Mouse (Mus musculus) granulocyte monocyte progenitor cell, adult 5-6 weeks (primary cell): ENCODE data around the gene Dpf1. TPM values are rescaled to one million over a fixed set of nuclear protein-coding genes. Genes with fewer than 3 reads are reported as not detected.

ENCODE experiments used
- ATAC-seq: replicated peaks from 2 replicates; pipeline ENCODE4 v1.8.0; 2016; ENCODE audit warnings: mild to moderate bottlenecking, moderate TSS enrichment, inconsistent platforms; ENCODE audit not compliant: poor library complexity, severe bottlenecking
- total RNA-seq, 2 experiments: library from RNA; stranded (forward) in 1 of 2; stranded (reverse) in 1 of 2; fragments of 200-712, 200-1000 nt in 1 of 2; fragments of >200 nt in 1 of 2; fragmentation: Nextera tagmentation in 1 of 2; gene quantifications; 2 replicates each; pipeline ENCODE4 v1.2.3; 2014 to 2017

Dpf1 gene
- total RNA-seq, 2 experiments from 2014 or later, result not detected

DNA sequence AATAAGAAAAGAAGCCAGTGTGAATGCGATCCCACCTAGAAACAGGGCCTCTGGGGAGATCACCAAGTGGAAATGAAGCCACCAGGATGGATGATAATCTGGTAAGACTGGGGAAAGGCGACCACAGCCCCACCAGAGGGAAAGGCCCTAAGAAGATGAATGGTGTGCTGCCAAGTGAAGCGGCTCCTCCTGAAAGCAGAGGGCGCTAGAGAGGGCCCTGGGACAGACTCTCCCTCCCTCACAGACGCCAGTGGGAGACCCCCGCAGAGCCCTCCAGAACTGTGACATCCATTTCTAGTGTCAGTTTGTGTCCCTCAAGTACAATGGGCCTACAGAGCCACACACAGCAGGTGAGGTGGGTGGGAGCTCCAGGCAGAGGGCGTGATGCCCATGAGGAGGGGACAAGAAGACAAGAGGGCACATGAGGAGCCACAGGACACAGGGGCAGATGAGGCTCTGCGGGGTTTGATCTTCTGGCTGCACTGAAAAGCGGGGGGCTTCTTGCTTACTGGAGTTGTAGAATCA is 33.1 kb downstream of the Dpf1 start:
- ATAC-seq, result no peak

DNA sequence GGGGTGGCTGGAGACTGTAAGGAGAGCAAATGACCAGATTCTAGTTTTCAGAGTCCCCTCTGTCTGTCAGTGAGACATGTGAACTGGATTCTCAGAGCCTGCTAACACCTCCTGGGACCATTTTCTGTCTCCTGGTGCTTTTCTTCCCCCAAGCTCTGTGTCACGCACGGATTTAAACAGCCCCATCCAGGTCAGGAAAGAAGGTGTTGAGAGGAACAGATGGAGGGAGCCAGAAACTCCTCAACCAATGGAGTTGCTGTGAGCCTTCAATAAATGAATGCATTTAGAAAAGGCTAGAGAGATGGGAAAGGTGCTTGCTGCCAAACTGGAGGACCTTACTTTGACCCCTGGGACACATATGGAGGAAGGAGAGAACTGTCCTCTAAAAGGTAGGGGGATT is 34.0 kb downstream of the Dpf1 start:
- ATAC-seq, result no peak

DNA sequence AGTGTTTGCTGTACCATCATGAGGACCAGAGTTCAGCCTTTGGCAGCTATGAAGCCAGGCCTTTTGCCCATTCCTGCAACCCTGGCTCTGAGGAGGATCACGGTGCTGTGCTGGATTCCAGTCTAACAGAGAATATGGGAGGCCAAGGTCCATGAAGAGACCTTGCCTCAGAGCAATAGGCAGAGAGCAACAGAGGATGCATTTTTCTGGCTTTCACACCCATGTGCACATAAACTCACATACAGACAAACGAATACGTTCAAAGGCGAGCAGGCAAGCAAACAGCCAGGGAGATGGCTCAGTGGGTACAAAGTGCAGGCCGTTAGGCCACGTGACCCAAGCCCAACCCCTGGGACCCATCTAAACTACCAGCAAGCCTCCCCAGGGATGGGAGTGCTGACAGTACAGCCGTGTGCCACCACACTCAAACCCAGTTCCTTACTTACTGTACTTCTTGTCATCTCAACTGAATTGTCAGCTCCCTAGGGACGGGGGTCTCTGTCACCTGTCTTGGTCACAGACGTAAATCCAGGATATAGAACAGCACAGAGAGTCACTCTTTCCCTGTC is 34.7 kb downstream of the Dpf1 start:
- ATAC-seq, result no peak

DNA sequence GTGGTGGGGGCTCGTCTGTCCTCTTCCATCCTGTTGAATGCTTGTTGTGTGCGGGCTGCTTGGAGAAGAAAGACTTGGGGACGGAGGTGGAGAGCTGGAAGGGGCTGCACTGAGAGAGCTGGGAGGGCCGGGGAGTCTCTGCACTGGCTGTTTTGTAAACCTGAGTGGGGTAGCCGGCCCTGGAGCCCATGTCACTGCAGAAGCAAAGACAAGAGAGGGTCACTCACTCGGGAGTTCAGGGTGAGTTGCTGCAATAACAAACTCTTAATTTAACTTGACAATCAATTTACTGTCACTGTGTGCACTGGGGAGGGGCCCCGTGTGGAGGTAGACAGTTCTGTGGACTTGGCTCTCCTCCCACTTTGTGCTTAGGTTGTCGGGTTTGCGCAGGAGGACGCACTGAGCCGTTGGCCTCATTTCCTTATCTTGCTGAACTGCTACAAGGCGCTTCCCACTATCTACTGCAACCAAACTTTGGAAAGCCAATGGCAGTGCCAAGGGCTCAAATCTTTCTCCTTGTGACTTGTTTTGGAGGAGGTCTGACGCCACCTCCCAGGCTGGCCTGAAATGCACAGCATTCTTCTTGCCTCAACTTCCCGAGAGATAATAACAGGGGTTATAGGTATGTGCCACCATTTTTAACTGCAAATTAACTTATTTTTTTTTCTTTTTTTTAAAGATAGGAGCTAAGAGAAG is 35.4 kb downstream of the Dpf1 start:
- ATAC-seq, result no peak

DNA sequence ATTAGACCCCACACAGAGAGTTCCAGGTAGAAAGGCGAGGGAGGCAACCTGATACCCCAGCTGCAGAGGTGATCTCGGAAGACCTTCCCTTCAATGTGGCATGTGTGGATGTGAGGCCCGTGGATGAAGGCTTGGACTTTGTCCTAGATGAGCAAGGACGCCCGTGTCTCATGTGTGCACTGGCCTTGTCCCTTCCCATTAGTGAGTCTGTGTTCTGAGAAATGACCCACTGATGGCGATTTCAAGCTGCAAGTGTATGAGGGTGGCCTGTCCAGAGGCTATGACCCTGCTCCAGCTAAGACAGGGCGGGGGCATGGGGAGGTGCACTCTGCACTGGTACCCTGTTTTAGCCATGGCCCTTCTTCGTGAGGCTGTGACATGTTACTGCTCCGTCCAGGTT is 36.5 kb downstream of the Dpf1 start:
- ATAC-seq, result no peak

DNA sequence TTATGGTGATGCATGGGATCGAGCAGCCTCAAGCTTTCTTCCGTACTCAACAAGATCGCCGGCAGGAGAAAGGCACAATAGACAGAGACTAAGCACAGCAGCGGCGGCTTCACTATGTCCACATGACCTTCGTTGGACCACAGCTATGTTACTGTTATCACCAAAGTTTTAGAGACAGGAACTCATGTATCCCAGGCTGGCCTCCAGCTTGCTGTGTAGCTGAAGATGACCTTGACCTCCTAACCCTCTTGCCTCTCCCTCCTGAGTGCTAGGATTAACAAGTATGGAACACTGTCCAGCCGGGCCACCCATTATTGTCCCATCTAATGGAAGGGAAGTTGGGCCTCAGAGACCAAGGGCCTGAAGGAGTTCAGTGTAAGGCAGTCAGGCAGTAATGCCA is 37.1 kb downstream of the Dpf1 start:
- ATAC-seq, result no peak

DNA sequence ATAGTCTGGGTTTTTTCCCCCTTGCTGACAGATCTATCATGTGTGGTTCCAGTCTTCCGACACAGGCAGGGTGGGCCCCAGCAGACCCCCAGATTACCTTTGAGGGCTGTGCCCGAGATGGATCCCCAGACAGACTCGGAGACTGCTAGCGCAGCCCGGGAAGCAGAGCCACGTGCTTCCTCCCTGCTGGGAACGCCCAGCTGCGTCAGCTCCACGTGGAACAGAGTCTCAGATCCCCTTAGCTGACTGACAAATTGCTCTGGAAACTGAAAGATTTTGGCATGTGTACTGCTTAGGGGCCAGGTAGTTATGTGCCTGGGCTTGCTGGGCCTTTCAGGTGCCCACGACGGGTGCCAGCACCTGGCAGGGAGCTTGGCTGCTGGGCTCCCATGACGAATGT is 38.0 kb downstream of the Dpf1 start:
- ATAC-seq, result no peak

DNA sequence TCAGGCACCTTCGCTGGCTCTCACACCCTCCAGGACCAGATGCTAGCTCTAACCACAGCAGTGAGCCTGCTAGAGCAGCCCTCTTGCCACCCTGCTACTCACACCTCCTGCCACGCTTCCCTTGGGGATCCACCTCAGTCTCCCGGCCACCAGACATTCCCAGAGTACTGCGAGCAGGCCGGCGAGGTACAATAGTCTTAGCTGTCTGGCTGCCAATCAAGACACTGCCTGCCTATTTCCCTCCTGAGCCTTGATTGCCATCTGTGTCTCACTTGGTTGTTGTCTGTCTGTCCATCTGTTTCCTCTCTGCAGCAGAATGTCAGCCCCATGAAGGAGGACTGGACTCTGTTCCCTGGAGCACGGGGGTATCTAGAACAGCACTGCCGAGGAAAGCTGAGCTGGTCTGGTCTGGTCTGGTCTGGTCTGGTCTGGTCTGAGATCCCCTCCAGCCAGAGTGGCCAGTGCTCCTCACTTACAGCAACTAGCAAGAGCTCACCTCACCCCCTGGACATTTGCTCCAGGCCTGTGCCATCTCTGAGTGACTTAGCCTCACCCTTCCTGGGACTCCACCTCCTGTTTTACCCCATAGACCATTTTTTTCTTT is 38.8 kb downstream of the Dpf1 start:
- no peak for ATAC-seq

DNA sequence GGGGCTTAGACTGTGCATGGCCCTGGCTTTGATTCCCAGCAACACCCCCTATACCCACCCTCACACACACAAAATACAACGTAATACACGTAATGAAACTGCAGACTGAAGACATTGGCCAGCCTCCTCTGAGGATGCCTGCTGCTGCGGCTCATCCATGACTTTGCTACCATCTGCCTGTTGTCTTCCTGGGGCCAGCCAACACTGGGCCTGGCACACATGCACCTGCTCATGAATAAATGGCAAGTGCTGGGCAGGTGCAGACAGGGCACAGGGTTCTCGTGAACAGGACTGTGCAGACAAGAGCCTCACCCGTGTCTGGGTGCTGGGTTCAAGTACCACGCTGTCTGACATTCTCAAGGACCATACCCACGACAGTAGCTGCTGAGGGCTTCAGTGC is 40.0 kb downstream of the Dpf1 start:
- no peak for ATAC-seq

DNA sequence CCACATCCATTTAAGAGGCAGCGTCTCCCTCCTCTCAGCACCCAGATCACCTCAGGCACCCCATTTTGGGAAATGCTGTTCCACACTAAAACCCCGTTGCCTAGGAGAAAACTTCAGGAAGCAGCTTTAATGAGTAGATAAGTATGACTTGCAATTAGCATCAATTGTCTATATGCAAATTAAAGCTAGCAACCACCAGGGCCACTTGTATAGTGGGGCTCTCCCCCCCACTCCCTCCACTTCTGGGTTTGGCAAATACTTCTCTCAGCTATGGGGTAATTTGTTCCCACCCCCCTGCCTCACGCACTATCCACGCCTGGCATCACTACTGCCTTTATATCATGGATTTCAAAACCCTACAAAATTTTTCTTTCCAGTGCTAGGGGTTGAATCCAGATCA is 41.8 kb downstream of the Dpf1 start:
- ATAC-seq, result no peak

DNA sequence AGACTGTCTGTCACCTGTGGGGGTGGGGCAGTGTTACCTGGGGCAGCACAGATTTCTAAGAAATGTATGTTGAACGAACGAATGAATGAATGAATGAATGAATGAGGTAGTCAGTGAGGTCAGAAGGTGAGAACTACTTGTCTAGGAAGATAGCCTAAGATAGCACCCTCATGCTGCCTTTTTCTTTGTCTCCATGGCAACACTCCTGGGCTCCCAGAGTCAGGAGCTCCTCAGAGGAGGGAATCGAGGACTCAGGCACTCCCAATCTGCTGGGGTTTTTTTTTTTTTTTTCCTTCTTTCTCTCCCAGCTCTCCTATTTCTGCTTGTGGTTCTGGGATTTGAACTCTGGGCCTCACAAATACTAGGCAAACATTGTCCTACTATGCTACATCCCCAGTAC is 42.5 kb downstream of the Dpf1 start:
- no peak for ATAC-seq

DNA sequence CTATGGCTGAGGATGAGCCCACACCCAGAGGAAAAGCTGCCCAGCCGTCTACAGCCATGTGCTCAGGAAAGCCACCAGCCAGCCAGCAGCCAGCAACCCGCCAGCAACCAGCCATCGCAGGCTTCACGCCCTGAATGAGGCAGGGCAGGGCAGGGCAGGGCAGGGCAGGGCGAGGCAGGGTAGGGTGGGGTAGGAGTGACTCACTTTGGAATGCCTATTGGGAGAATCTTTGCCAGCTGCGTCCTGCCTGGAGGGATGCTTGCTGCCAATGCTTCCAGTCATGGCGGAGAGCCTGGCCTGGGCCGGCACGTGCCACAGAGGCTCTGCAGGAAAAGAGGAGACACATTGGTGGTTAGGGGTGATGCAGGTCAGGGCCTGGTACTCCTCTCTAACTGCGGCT is 46.7 kb downstream of the Dpf1 start:
- ATAC-seq, result no peak

DNA sequence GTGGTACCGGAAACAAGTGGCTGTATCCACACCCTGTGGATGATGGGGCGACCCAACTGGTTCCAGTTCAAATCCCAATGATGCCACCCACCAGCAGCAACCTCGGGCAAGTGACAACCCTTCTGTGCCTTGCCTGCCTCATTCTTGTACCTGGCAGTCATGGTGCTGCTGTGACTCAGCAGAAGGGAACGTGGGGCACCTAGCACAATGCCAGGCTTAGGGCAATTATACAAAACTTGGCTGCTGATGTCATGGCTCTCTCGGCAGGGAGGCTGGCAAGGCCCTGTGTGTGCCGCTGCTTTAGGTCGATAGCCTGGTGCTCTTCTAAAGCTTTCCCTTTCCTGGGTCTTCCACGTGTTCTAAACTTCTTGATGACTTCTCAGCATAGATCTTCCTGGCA is 48.5 kb downstream of the Dpf1 start:
- no peak for ATAC-seq

DNA sequence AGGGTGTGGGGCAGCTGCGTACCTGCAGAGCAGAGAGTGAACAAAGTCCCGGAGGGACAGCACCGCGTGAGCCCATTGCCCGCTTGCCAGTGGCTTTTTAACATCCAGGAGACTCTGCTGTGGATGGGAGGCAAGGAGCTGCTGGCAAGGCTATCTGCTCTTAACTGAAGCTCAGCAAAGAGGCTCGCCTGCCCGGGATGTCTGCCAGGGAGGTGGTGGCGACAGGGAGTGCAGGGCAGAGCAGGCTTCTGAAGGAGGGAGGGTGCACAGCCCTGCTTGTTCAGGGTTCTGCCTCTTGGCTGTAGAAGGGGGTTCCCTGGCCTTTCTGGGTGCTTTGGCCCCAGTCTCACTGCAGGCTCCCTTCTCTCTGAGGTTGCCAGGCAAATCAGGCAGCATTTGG is 50.4 kb downstream of the Dpf1 start:
- ATAC-seq, result no peak

DNA sequence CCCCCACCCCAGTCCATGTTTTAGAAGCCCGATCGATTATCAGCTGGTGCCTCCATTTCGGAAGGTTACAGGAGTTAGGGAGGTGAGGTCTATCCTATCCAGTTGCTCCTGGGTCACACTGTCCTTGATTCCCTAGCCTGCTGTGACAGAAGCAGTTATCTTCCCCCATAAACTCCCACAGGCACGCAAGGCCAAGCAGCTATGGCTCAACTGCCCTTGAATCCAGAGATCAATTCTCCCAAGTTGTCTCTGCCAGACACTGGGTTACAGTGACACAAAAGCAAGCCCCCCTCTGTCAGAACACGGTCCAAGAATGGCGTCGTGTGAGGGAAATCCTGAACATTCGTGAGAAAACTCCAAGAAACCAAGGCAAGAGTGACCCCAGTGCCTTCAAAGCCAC is 51.7 kb downstream of the Dpf1 start:
- ATAC-seq, result no peak

DNA sequence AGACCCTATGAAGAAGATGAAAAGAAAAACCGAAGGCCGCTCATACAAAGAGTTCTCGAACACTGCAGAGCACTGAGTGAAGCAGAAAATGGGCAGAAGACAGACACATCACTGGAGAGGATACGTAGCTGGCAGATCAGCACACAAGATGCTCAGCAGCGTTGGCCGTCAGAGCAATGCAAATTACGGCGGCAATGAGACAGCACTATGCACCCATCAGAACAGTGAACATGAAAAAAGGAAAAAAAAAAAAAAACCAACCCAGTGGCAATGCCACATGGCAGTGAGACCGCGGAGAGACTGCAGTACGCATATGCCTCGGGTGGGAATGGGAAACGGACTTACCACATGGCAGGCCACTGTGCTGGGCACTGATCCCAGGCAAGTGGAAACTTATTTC is 57.7 kb downstream of the Dpf1 start:
- ATAC-seq, result no peak

DNA sequence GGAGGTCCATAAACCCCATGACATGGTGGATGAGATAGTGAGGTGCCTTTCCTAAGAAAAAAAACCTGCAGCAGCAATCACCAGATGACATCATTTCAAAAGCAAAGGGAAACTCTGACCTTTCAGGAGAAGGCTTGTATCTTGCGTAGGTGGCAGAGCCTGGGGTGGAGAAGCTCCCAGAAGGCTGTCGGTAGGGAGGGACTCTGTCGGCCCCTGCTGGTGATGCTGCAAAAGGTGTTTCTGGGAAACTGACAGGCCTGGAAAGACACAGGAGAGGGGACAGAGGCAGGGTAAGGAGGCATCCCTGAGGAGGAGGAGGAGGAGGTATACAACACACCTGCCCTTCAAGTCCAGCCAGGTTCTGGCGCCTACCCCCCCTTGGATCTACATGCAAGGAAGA is 60.3 kb downstream of the Dpf1 start:
- no peak for ATAC-seq

DNA sequence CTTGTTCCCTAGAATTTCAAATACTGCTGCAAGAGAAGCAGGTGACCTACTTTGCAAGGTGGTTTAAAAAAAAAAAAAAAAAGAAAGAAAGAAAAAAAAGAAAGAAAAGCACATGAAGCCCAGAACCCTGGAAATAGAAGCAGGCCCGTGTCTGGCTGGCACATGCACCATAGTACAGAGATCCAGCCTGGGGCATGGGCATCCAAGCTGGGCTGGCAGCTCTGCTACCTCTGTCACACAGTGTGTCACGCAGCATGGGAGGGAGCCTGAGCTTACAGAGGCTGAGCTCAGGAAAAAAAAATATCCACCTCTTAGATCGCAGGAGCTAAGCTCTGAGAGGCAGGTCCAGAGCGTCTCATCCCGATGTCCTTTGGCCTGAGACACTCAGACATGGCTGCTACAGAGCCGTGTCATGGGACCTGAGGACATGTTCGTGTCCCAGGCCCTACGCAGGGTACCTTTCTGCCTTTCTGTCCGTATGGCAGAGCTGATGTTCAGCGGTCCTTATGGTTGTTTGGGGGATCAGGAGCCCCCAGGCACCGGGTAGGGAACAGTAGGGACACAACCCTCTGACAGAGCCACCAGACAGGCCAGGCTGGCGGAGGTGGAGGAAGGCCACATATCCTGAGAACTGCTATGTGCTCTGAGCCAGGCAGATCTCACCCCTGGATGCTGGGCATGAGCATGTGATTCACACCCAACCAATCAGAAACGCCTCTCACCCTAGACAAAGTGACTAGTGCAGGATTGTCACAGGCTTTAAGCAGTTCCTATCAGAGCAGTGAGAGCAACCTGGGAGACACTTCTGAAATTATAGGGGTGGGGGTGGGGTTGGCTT is 63.6 kb downstream of the Dpf1 start:
- no peak for ATAC-seq
